Mouse (Mus musculus) ES-E14 (cell line): ENCODE results near the gene Lrmda. TPM values are rescaled to one million over a fixed set of nuclear protein-coding genes. Genes with fewer than 3 reads are reported as not detected.

ENCODE experiments used
- DNase-seq: peaks from one replicate; pipeline ENCODE4 v3.0.0-alpha.2; 2013; ENCODE audit warnings: low read depth, low spot score
- H3K27ac ChIP-seq: 2 replicates; pipeline ENCODE4 v1.5.1; 2012; ENCODE audit warnings: low read depth, mild to moderate bottlenecking, low read length, moderate library complexity, mixed read lengths; ENCODE audit not compliant: poor library complexity, insufficient read depth, severe bottlenecking
- H3K36me3 ChIP-seq: 2 replicates; pipeline ENCODE4 v1.6.1; 2012; ENCODE audit warnings: mild to moderate bottlenecking, low read length, moderate library complexity, mixed read lengths; ENCODE audit not compliant: control insufficient read depth, poor library complexity, insufficient read depth, severe bottlenecking
- H3K4me1 ChIP-seq, 2 experiments: fragments of 150-350 bp in 1 of 2; sonication (generic) in 1 of 2; 2 replicates each; pipeline ENCODE4 v1.6.1; 2012; ENCODE audit warnings: low read length in 2 of 2, mild to moderate bottlenecking in 1 of 2, mixed read lengths in 1 of 2; ENCODE audit not compliant: control insufficient read depth in 2 of 2, insufficient read depth in 2 of 2, poor library complexity in 1 of 2
- H3K4me3 ChIP-seq, 2 experiments: fragments of 150-350 bp in 1 of 2; sonication (generic) in 1 of 2; 2 replicates each; pipeline ENCODE4 v1.5.1; 2012; ENCODE audit warnings: low read length in 2 of 2, low read depth in 1 of 2, mild to moderate bottlenecking in 1 of 2, mixed read lengths in 1 of 2; ENCODE audit not compliant: insufficient read depth in 1 of 2, poor library complexity in 1 of 2, severe bottlenecking in 1 of 2
- H3K9ac ChIP-seq: 2 replicates; pipeline ENCODE4 v1.6.1; 2012; ENCODE audit warnings: low read depth, mild to moderate bottlenecking, low read length, mixed read lengths; ENCODE audit not compliant: poor library complexity, insufficient read depth, severe bottlenecking
- H3K9me3 ChIP-seq: fragments of 150-350 bp; sonication (generic); 2 replicates; pipeline ENCODE4 v1.6.1; 2012; ENCODE audit warnings: low read depth, mild to moderate bottlenecking, low read length; ENCODE audit not compliant: control insufficient read depth, insufficient read depth
- CHD2 ChIP-seq: IDR thresholded peaks from 2 replicates; pipeline ENCODE4 v1.6.1; 2014; ENCODE audit warnings: mild to moderate bottlenecking, low read depth, low read length, inconsistent platforms
- HCFC1 ChIP-seq: IDR thresholded peaks from 2 replicates; pipeline ENCODE4 v1.6.1; 2012; ENCODE audit warnings: low read length, inconsistent platforms, borderline replicate concordance; ENCODE audit not compliant: insufficient read depth
- MAFK ChIP-seq: IDR thresholded peaks from 2 replicates; pipeline ENCODE4 v1.6.1; 2014; ENCODE audit warnings: mild to moderate bottlenecking, low read depth, low read length, inconsistent platforms; ENCODE audit not compliant: insufficient read depth
- ZC3H11A ChIP-seq: IDR thresholded peaks from 2 replicates; pipeline ENCODE4 v1.6.1; 2012; ENCODE audit warnings: low read depth, mild to moderate bottlenecking, inconsistent platforms, low read length, borderline replicate concordance
- ZNF384 ChIP-seq: IDR thresholded peaks from 2 replicates; pipeline ENCODE4 v1.6.1; 2012; ENCODE audit warnings: low read depth, low read length, inconsistent platforms
- in situ Hi-C, 2 experiments: fragments of 600-800 bp; cut with MboI; formaldehyde crosslinking; loops; one replicate each; pipeline ENCODE4 v1.15.1; 2025; ENCODE audit warnings: low sequenced_read_pairs in 2 of 2, inconsistent platforms in 1 of 2; ENCODE audit not compliant: unreplicated experiment in 2 of 2
- total RNA-seq: library from RNA; depleted of rRNA; stranded (reverse); fragments of 300-350 nt; gene quantifications from 2 replicates; pipeline ENCODE4 v1.2.3, GENCODE M21; 2012

Lrmda gene
- total RNA-seq, 1 experiment, result 0.22 TPM

DNA sequence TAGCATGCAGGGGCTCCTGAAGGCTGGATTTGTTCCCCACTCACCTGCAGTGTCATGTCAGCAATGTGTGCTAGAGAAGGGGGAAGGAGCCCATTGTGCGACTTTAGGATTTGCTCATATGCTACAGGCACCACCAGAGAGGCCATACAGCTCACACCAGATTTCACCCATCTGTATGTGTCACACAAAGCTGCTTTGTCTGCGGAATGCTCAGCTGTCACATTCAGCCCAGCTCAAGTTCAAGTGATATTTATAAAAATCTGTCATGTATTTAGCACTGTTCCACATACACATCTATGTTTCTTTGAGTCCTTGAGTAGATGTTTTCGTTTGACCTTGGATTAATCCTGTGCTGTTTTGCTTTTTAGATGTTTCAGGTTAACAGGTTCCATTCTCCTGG, 899.0 kb downstream of the Lrmda start:
- H3K36me3 ChIP-seq, result no peaks in the 10 kb centered on the region

DNA sequence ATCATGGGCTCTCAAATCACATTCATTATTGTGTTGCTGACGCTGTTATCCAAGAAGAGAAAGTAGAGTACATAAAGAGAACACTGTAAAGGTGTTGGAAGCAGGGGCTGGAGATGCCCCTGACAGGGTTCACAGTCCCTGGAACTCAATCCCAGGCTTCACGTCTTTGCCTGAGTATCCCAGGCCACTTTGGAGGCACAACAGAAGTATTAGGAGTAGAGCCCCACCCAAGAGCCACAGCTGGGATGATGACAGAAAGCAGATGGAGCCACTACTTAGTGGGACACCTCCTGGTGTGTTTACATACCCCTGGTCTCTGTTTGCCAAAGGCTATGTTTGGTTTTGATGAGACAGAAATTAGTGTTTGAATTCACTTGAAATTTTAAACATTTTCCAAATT, 899.4 kb downstream of the Lrmda start:
- no peak overlapping the region for H3K4me3 ChIP-seq
- no peaks in the 10 kb centered on the region for H3K36me3 ChIP-seq
- no peak overlapping the region for H3K9ac ChIP-seq
- H3K9me3 ChIP-seq, result no peaks in the 10 kb centered on the region
- TF ChIP-seq MAFK (no peak), ZNF384 (no peak), HCFC1 (no peak), CHD2 (no peak), ZC3H11A (no peak)
- in situ Hi-C loops, result no loop called here
- no peak for DNase-seq
- H3K27ac ChIP-seq, result no peak overlapping the region
- no peaks in the 10 kb centered on the region for H3K4me1 ChIP-seq

More for the DNA sequence above, 899.0 kb downstream of the Lrmda start:
- Histone ChIP-seq H3K9me3 (no peaks in the 10 kb centered on the region), H3K27ac (no peak overlapping the region), H3K4me1 (no peaks in the 10 kb centered on the region), H3K4me3 (no peak overlapping the region), H3K9ac (no peak overlapping the region)
- in situ Hi-C loops, result no loop called here
- DNase-seq, result no peak
- TF ChIP-seq ZNF384 (no peak), CHD2 (no peak)

DNA sequence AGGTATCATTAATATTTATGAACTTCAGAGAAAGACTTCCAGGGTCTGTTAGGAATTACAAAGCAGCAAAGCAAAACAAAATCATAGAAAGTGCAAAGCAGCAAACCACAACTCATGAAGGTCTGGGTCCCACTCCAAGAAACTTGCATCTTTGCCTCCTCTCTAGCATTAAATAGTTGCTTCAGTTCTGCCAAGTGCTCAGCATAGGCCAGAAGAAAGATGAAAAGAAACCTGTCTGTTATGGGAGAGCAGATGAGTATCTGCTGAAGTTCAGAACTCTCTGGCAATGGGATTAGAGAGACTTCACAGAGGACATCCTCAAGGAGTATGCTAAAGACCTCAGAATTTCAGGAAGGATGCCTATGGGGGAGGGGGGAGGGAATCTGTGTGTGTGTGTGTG, 901.6 kb downstream of the Lrmda start:
- in situ Hi-C loops, result no loop called here
- no peaks in the 10 kb centered on the region for H3K36me3 ChIP-seq
- no peak overlapping the region for H3K4me3 ChIP-seq
- H3K9me3 ChIP-seq, result no peaks in the 10 kb centered on the region
- DNase-seq, result no peak
- no peaks in the 10 kb centered on the region for H3K4me1 ChIP-seq
- H3K27ac ChIP-seq, result no peak overlapping the region
- no peak for TF ChIP-seq CHD2
- no peak for TF ChIP-seq ZNF384
- TF ChIP-seq ZC3H11A, result no peak
- TF ChIP-seq MAFK, result no peak
- no peak for TF ChIP-seq HCFC1
- no peak overlapping the region for H3K9ac ChIP-seq

DNA sequence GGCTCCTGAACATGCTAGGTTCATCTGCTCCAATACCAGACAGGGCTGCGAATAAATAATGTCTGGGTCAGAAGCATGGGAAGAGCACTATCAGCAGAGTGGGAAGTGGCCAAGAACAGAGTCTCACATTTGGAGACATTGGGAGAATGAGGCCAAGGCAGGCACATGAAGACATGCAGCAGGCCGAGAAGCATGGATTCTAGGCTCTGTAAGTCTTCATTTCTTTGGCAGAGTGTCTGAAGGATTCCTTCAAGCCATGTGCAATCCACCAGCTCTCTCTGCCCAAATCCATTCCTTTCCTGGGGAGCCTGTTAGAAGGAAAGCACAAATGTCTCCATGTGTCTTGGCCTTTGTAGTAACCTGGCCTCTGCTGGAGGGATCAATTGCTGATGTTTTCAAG, 902.3 kb downstream of the Lrmda start:
- H3K9me3 ChIP-seq, result no peaks in the 10 kb centered on the region
- DNase-seq, result no peak
- H3K27ac ChIP-seq, result no peak overlapping the region
- H3K4me1 ChIP-seq, result no peaks in the 10 kb centered on the region
- TF ChIP-seq MAFK (no peak), ZNF384 (no peak), ZC3H11A (no peak), HCFC1 (no peak), CHD2 (no peak)
- in situ Hi-C loops, result no loop called here
- no peaks in the 10 kb centered on the region for H3K36me3 ChIP-seq
- no peak overlapping the region for H3K9ac ChIP-seq
- H3K4me3 ChIP-seq, result no peak overlapping the region

DNA sequence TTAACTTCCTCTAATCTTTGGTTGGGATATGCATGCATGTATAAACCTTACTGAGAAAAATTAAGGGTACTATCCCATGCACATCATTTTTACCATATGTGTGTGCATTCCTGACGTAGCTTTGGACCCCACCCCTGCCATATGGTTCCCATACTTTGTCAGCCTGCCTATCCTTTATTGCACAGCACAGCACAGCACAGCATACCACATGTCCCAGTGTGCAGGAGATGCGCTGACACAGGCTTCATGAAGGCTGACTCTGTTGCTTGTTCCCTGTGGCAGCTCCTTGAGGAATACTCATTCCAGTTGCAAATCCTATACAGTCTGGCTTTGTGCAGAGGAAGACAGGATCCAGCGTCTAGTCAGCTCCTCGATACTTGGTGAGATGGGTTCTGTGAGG, 903.1 kb downstream of the Lrmda start:
- no peaks in the 10 kb centered on the region for H3K36me3 ChIP-seq
- H3K27ac ChIP-seq, result no peak overlapping the region
- H3K4me1 ChIP-seq, result no peaks in the 10 kb centered on the region
- no peak overlapping the region for H3K4me3 ChIP-seq
- no peaks in the 10 kb centered on the region for H3K9me3 ChIP-seq
- TF ChIP-seq MAFK, result no peak
- TF ChIP-seq HCFC1, result no peak
- no peak for TF ChIP-seq CHD2
- TF ChIP-seq ZNF384, result no peak
- TF ChIP-seq ZC3H11A, result no peak
- DNase-seq, result no peak
- H3K9ac ChIP-seq, result no peak overlapping the region
- in situ Hi-C loops, result no loop called here
